Mouse (Mus musculus): ENCODE measurements around the gene Dcaf5. TPM values are rescaled to one million over a fixed set of nuclear protein-coding genes. Genes with fewer than 3 reads are reported as not detected.

The Dcaf5 gene
- polyA plus RNA-seq, 1 experiment from 2014 or later, result 25.2 TPM

DNA sequence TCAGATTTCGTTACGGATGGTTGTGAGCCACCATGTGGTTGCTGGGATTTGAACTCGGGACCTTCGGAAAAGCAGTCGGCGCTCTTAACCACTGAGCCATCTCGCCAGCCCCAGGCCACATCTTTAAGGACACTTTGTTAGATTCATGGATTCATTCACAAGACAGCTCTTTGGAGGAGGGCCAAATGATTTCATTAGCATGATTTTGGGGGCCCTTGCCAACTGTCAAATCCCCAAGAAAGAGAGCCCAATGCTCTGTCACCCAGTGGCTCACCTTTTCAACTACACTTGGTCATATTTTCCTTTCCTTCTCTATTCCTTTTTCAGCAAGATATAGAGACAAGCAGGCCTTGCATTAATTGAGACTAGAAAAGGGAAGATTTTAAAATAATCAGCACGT is 63.5 kb downstream of the Dcaf5 start:
- Histone ChIP-seq H3K36me3 (peaks cover 41% of the 10 kb centered on the region), H3K27ac (no peak overlapping the region), H3K9ac (no peak overlapping the region), H3K9me3 (no peaks in the 10 kb centered on the region), H3K4me3 (no peak overlapping the region), H3K27me3 (no peaks in the 10 kb centered on the region), H3K4me1 (replicated peaks) (no peaks in the 10 kb centered on the region), H3K4me2 (no peak overlapping the region)
- 95% methylated on average over 8 of the region's 8 CpGs for WGBS
- no peak for ATAC-seq (ENCODE audit: low FRiP score)

DNA sequence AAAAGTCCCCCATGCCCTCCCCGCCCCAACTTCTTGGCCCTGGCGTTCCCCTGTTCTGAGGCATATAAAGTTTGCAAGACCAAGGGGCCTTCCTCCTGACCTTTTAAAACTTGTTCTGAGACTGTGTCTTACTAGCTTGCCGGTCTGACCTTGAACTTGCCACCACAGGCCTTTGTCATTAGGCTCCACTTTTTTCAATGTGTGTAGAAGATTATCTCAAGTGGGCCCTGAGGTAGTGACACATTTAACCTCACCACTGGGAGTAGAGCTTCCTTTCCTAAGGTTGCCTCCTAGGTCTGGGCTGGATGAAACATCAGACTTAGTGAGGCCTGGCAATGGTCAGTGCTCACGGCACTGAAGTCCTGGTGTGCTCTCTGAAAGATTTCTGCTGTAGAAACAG is 69.2 kb downstream of the Dcaf5 start:
- Histone ChIP-seq H3K4me1 (replicated peaks) (peaks cover 29% of the 10 kb centered on the region), H3K4me3 (no peak overlapping the region), H3K36me3 (peaks cover 32% of the 10 kb centered on the region), H3K4me2 (no peak overlapping the region), H3K9ac (no peak overlapping the region), H3K27ac (no peak overlapping the region), H3K9me3 (no peaks in the 10 kb centered on the region), H3K27me3 (no peaks in the 10 kb centered on the region)
- WGBS, result 82% methylated on average over 4 of the region's 4 CpGs
- ATAC-seq (ENCODE audit: low FRiP score), result no peak

DNA sequence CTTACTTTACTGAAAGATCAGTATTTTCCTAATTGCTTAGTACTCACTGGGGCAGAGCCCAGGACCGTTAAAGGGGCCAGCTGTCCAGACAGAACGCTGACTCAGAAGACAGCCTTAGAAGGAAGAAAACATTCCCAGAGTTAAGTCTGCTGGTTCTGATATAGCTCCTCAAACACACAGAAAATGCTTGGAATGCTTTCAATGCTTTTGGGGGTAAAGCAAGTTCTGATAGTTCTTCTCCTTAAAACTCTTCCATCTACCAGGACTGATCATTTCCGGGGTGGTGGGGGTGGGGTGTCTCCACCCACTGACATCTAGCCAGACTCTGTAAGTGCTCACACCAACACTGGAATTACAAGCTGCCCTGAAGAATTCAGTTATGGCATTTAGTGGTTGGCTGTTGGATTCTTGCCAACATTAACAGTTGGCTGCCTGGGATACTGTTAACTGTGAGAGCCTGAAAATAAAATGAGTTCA is 70.4 kb downstream of the Dcaf5 start:
- H3K27ac ChIP-seq, result peak overlapping the region; percentile 49
- H3K9me3 ChIP-seq, result no peaks in the 10 kb centered on the region
- H3K9ac ChIP-seq, result no peak overlapping the region
- no peak for ATAC-seq (ENCODE audit: low FRiP score)
- H3K27me3 ChIP-seq, result no peaks in the 10 kb centered on the region
- H3K4me2 ChIP-seq, result no peak overlapping the region
- 52% methylated on average over 3 of the region's 3 CpGs for WGBS
- no peak overlapping the region for H3K4me3 ChIP-seq
- H3K36me3 ChIP-seq, result peaks cover 35% of the 10 kb centered on the region
- H3K4me1 ChIP-seq (replicated peaks), result peaks cover 29% of the 10 kb centered on the region

DNA sequence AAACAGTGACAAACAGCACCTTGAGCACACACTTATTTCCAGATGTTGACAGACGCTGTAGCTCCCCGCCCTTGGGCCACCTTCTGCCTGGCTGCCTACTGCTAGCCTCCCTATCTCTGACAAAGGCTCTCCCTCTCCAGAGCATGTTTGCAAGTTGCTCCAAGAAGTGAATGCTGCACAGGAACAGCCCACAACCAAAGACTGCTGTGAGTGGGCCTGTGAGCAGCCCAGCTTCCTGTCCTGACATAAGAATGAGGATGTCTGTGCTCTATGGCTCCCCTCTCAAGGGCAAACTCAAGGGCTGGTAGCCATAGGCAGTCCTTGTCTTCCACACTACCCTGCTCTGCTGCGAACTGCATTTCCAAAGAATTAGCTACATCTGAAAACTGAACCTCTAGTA is 71.1 kb downstream of the Dcaf5 start:
- no peak overlapping the region for H3K9ac ChIP-seq
- 88% methylated on average over 3 of the region's 3 CpGs for WGBS
- ATAC-seq (ENCODE audit: low FRiP score), result no peak
- peak overlapping the region; percentile 49; the same call in 1 of the 2 replicates for H3K27ac ChIP-seq
- no peaks in the 10 kb centered on the region for H3K27me3 ChIP-seq
- H3K36me3 ChIP-seq, result peaks cover 39% of the 10 kb centered on the region
- peaks cover 33% of the 10 kb centered on the region for H3K4me1 ChIP-seq (replicated peaks)
- H3K4me3 ChIP-seq, result no peak overlapping the region
- H3K4me2 ChIP-seq, result no peak overlapping the region
- H3K9me3 ChIP-seq, result no peaks in the 10 kb centered on the region

DNA sequence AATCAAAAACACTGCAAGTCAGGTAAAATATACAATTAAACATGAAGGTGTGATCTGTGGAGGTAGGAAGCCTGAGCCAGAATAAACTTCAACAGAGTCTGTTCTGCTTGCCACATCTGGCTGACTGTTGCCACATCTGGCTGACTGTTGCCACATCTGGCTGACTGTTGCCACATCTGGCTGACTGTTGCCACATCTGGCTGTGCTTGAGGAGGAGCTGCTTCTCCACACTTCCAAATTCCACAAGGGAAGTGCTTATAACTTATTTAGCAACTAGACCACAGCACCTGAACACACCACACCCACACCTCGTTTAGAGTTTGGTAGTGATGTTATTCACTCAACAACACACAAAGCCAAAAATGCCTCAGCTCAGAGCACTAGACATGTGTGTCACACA is 74.7 kb downstream of the Dcaf5 start:
- WGBS, result 81% methylated on average over 1 of the region's 1 CpGs
- Histone ChIP-seq H3K36me3 (peaks cover 34% of the 10 kb centered on the region), H3K4me1 (replicated peaks) (peaks cover 21% of the 10 kb centered on the region), H3K9ac (no peak overlapping the region), H3K4me3 (no peak overlapping the region), H3K27ac (no peak overlapping the region), H3K9me3 (no peaks in the 10 kb centered on the region), H3K4me2 (no peak overlapping the region), H3K27me3 (no peaks in the 10 kb centered on the region)
- ATAC-seq (ENCODE audit: low FRiP score), result no peak

DNA sequence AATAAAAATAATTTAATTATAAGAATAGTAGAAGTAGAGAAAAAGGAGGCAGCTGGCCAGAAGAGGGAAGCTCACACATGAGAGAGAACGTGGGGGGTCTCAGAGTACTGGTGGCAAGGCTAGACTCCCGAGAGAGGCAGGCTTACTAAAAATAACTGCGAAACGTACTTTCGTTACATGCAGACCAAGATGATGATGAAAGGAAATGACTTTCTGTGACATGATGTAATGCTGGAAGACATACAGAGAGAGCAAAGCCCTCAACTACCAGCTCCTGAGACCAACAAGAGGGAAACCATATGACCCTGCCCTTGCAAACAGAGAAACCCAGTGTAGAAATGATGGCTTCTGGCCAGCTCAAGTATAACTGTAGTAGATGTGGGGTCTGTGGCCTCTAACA is 76.1 kb downstream of the Dcaf5 start:
- no peak overlapping the region for H3K4me3 ChIP-seq
- ATAC-seq (ENCODE audit: low FRiP score), result no peak
- no peak overlapping the region for H3K4me2 ChIP-seq
- H3K27me3 ChIP-seq, result no peaks in the 10 kb centered on the region
- WGBS, result 76% methylated on average over 5 of the region's 5 CpGs
- H3K9me3 ChIP-seq, result no peaks in the 10 kb centered on the region
- H3K9ac ChIP-seq, result no peak overlapping the region
- peaks cover 42% of the 10 kb centered on the region for H3K36me3 ChIP-seq
- peaks cover 8% of the 10 kb centered on the region for H3K4me1 ChIP-seq (replicated peaks)
- no peak overlapping the region for H3K27ac ChIP-seq

DNA sequence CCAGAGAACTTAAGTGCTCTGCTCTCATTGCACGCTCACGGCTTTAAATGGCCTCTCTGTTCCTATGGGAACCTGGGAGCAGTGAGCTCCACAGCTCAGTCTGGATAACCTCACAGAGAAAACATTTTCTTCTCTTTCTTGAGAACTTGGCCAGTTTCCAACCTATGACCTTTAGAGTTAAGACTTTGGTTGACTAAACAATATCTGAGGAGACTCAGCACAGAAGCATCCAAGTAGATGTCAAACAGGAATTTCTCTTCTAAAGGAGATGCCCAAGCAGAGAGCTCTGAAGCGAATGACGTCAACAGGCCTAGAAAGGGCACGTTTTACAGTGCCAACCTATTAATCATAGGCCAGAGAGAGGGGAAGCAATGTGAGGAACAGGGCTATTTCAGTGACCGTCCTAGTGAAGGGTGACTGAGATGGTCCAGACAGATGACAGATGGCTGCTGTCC is 91.6 kb downstream of the Dcaf5 start:
- peak overlapping the region; percentile 40; the same call in 1 of the 2 replicates for H3K27ac ChIP-seq
- no peaks in the 10 kb centered on the region for H3K27me3 ChIP-seq
- no peak overlapping the region for H3K4me2 ChIP-seq
- H3K9ac ChIP-seq, result no peak overlapping the region
- 0 out of 2 replicates have a peak, but pooled peaks cover 3% of the 10 kb centered on the region for H3K4me1 ChIP-seq (replicated peaks)
- no peaks in the 10 kb centered on the region for H3K9me3 ChIP-seq
- ATAC-seq (ENCODE audit: low FRiP score), result 0 out of 2 replicates have a peak, but pooled peaks have one; percentile 57
- WGBS, result 61% methylated on average over 6 of the region's 6 CpGs
- H3K36me3 ChIP-seq, result peaks cover 46% of the 10 kb centered on the region
- H3K4me3 ChIP-seq, result no peak overlapping the region

DNA sequence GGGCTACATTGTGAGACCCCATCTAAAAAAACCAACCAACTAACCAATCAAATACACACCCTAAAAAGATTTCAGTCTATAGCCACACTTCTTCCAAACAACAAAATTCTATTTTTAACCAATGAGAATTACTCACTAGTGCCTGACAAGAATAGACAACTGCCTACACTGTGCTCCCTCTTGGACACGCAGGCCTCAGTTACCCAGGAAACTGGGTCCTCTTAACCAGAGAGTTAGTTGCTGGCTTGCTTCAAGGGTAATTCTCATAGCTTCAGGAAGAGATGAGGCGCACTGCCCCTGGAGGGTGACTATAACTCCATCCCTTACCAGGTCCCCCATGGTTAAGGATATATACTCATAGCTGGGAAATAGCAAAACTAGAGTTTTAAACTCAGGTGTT is 95.5 kb downstream of the Dcaf5 start:
- Histone ChIP-seq H3K4me1 (replicated peaks) (0 out of 2 replicates have a peak, but pooled peaks cover 3% of the 10 kb centered on the region), H3K36me3 (peaks cover 63% of the 10 kb centered on the region), H3K27me3 (no peaks in the 10 kb centered on the region), H3K9ac (no peak overlapping the region), H3K27ac (no peak overlapping the region), H3K4me3 (no peak overlapping the region), H3K9me3 (no peaks in the 10 kb centered on the region), H3K4me2 (no peak overlapping the region)
- WGBS, result 93% methylated on average over 2 of the region's 2 CpGs
- ATAC-seq (ENCODE audit: low FRiP score), result no peak

DNA sequence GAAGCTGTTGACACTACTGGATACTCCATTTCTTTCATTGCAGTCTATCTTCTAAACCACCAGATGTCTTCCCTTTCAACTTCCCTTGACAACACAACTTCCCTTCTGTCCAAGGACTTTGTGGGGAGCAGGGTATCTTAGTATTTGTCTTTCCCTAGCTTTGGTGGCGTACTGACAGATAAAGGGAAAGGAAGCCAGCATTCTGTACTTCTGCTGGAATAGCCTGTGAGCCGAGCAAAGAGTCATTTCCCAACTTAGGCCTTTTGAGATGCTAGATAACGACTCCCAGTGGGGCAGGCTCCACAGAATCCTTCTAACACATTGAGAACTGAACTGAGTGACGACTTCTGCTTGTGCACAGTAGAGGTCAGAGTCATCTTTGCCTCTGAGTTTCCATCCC is 102.2 kb downstream of the Dcaf5 start:
- H3K9ac ChIP-seq, result no peak overlapping the region
- 0 out of 2 replicates have a peak, but pooled peaks cover 7% of the 10 kb centered on the region for H3K4me1 ChIP-seq (replicated peaks)
- no peaks in the 10 kb centered on the region for H3K27me3 ChIP-seq
- H3K36me3 ChIP-seq, result peaks cover 32% of the 10 kb centered on the region
- ATAC-seq (ENCODE audit: low FRiP score), result no peak
- no peak overlapping the region for H3K27ac ChIP-seq
- H3K4me2 ChIP-seq, result no peak overlapping the region
- H3K9me3 ChIP-seq, result no peaks in the 10 kb centered on the region
- WGBS, result 71% methylated on average over 4 of the region's 4 CpGs
- no peak overlapping the region for H3K4me3 ChIP-seq

DNA sequence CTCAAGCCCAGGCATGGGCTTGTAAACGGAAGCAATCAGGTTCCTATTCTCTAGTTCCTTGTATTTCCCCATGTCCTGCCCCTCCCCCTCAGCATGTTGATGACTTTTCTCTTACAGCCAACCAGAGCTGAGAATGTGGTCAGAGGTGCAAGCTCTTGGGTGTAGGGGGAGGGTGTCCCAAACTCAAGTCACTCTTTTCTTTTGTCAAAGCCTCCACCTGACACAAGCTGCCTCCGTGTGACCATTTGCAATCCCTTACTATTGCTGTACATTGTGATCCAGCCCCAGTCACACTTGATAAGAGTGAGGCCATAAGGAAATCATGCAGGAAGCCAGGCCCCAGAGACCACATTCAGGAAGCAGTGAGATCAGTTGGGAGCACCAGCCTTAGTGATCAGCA is 104.8 kb downstream of the Dcaf5 start:
- Histone ChIP-seq H3K27ac (peak overlapping the region; percentile 23; the same call in 1 of the 2 replicates), H3K4me3 (no peak overlapping the region), H3K36me3 (peaks cover 7% of the 10 kb centered on the region), H3K27me3 (no peaks in the 10 kb centered on the region), H3K4me1 (replicated peaks) (0 out of 2 replicates have a peak, but pooled peaks cover 7% of the 10 kb centered on the region), H3K4me2 (no peak overlapping the region), H3K9me3 (no peaks in the 10 kb centered on the region), H3K9ac (no peak overlapping the region)
- WGBS, result 25% methylated on average over 2 of the region's 2 CpGs
- no peak for ATAC-seq (ENCODE audit: low FRiP score)

DNA sequence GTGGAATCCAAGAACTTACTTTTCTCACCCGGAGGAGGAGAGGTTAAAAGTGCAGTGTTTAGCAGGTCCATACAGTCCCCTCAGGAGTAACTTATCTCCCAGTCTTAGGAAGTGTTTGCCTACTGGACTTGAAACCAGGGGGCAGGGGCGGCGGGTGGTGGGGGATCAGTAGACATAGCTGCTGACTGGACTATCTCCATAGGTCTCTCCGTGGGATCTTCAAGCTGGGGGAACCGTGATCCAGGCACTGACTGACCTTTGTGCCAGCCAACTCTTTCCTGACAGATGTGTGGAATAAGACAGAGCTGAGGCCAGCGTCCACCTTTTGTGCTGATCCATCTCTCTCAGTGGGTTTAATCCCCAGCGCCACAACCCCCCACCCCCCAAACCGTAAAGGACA is 105.6 kb downstream of the Dcaf5 start:
- H3K4me1 ChIP-seq (replicated peaks), result 0 out of 2 replicates have a peak, but pooled peaks cover 7% of the 10 kb centered on the region
- ATAC-seq (ENCODE audit: low FRiP score), result no peak

DNA sequence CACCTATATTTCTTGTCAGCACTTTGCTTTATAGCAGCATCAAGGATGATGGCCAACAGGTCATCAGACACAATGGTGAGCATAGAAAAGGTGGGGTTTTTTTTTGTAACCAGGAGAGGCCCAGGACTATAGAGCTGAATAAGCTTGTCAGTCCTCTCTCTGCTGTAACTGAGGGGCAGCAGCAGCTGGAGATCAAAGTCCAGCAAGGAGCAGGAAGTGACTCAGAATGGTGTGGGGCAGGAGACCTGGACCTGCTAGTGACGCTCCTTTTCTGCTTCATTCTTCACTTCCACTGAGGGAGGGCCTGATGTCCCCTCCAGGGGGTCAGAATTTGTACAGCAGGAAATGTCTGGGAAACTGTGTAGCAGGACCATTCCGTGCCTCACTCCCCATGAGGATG is 106.8 kb downstream of the Dcaf5 start:
- 65% methylated on average over 2 of the region's 2 CpGs for WGBS
- Histone ChIP-seq H3K4me2 (no peak overlapping the region), H3K27me3 (no peaks in the 10 kb centered on the region), H3K4me1 (replicated peaks) (0 out of 2 replicates have a peak, but pooled peaks cover 7% of the 10 kb centered on the region), H3K27ac (no peak overlapping the region), H3K4me3 (no peak overlapping the region), H3K36me3 (no peaks in the 10 kb centered on the region; the same call in 1 of the 2 replicates), H3K9ac (no peak overlapping the region), H3K9me3 (no peaks in the 10 kb centered on the region)
- no peak for ATAC-seq (ENCODE audit: low FRiP score)

More for the DNA sequence above, 105.6 kb downstream of the Dcaf5 start:
- Histone ChIP-seq H3K4me3 (no peak overlapping the region), H3K9ac (no peak overlapping the region), H3K4me2 (no peak overlapping the region), H3K9me3 (no peaks in the 10 kb centered on the region), H3K36me3 (peaks cover 4% of the 10 kb centered on the region), H3K27ac (no peak overlapping the region), H3K27me3 (no peaks in the 10 kb centered on the region)
- 89% methylated on average over 8 of the region's 8 CpGs for WGBS

DNA sequence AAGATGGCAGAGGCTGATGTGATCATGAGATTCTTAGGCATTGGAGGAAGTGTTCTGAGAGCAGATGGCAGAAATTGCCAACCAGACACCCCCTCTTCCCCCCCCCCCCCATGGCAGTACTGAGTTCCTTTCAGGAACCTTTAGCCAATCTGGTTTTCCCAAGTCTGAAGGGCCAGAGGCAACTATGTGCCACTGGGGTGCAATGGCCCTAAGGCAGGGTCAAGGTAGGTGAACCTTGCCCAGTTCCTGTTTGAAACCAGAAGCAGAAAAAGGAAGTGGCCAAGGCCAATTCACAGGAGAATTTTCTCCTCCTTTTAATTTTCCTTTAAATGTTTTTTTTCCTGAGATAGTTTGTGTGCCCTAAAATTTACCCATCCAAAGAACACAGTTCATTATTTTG is 110.4 kb downstream of the Dcaf5 start:
- Histone ChIP-seq H3K4me1 (replicated peaks) (0 out of 2 replicates have a peak, but pooled peaks cover 7% of the 10 kb centered on the region), H3K9ac (no peak overlapping the region), H3K9me3 (no peaks in the 10 kb centered on the region), H3K4me3 (no peak overlapping the region), H3K27ac (no peak overlapping the region), H3K27me3 (no peaks in the 10 kb centered on the region), H3K36me3 (no peaks in the 10 kb centered on the region), H3K4me2 (no peak overlapping the region)
- ATAC-seq (ENCODE audit: low FRiP score), result no peak

Measured in hindbrain, embryonic 13.5 days (tissue).